Mouse (Mus musculus) adrenal gland, postnatal 10 days (tissue): ENCODE data around the gene Ppp2r2c. TPM values are rescaled to one million over a fixed set of nuclear protein-coding genes. Genes with fewer than 3 reads are reported as not detected.

Experiments
- DNase-seq: peaks from one replicate; pipeline ENCODE4 v3.0.0; 2021; ENCODE audit warnings: mixed read lengths
- total RNA-seq, 2 experiments: library from RNA; stranded (reverse); gene quantifications; 2 replicates each; pipeline ENCODE4 v1.2.3; 2021

The Ppp2r2c gene
- total RNA-seq, 2 experiments from 2014 or later = 7.0 to 10.2 TPM

GRCm38 (mm10) chr5:36869578-36870236 lies 1.4 kb downstream of the Ppp2r2c start:
- peak; percentile 36 for DNase-seq

GRCm38 (mm10) chr5:36870916-36871315 lies 2.6 kb downstream of the Ppp2r2c start:
- DNase-seq = no peak

- DNase-seq = no peak
These were observed 7.6 kb downstream of the Ppp2r2c start for GRCm38 (mm10) chr5:36875956-36876355.

- no peak for DNase-seq
These were observed 8.6 kb downstream of the Ppp2r2c start for GRCm38 (mm10) chr5:36876777-36877396.

DNA sequence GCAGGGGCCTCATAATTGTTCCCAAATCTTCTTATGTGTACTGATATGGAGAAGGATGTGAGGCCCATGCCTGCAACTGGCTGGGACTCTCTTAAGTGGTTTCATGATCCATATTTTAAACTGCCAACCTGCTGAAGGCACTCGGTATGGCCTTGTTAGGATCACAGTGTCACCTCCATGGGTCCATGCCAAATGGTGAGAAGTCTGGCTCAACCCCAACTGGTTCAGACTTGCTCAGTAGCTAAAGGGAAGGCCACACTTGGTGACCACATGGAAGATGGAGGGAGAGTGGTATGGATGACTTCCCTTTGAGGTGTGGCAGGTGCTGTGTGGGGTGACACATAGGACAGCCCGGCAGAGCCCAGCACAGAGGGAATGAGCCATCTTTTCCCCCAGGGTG lies 9.3 kb downstream of the Ppp2r2c start:
- DNase-seq = no peak

- DNase-seq = no peak
These were observed 10.5 kb downstream of the Ppp2r2c start for GRCm38 (mm10) chr5:36878801-36879200.

DNA sequence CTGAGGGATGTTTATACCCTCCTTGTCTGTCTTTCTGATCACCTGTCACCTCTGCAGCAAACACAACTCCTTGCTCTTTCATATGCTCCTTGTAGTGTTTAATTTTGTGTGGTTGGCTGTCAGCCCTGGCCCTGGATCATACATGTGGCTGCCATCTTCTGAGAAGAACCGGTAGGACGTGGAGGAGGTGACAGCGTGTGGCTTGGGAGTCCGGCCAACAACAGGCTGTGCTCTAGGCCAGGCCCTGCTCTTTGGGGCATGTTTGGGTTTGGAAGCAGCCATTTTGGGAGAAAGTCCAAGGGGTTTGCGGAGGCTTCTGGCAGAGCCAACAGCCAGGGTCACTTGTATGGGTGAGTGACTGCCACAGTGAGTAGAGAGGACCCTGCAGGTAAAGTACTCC lies 12.3 kb downstream of the Ppp2r2c start:
- DNase-seq = no peak

DNA sequence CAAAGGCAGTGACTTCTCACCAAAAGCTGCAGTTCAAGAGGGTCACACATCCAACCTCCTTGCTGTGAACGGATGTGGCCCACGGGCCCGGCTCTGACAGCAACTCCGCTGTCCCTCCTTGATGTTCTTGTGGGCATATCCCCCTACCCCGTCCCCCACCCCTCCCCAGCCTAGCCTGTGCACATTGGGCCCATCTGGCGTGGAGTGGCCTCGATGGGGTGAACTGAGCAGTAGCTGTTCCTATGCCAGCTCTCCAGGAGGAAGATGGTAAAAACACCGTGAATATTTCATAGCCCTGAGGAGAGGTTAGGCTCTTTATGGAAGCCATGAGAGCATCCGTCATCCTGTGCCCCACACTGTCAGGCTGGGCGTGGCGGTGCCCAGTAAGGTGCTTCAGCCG lies 15.2 kb downstream of the Ppp2r2c start:
- DNase-seq = no peak

DNA sequence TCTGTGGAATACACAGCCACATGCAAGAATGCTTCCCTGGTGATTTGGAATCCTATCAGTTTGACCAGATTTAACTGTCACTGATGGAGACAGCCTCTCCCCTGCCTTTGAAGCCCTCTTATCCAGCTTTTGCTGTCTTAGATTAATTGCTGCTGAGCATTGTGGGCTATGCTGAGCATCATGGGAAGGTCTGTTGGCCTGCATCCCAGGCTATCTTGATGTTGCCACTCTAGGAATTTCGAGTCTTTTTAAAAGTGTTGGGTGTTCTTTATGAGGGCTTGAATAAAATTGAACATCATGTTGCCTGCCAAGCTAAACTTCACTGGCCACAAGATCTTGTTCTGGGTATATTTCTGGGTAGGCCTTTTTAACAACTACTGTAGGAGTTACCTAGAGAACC lies 16.8 kb downstream of the Ppp2r2c start:
- DNase-seq = no peak

DNA sequence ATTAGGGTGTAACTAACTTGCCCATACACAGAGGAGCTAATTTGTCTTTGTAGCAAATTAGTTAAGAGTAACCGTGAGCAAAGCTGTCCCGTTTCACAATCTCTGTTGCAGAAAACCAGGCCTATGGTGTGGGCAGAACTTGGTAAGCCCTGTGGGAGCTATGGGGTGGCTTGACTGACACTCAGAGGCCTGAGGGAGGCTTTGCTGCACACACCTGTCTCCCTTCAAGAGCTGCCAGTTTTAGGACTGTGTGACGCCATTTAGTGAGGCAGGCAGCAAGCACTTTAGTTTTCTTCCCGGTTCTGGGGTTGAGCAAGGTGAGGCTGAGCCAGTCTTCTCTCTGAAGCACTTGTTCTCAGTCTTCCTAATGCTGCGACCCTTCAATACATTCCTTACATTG lies 17.3 kb downstream of the Ppp2r2c start:
- no peak for DNase-seq

DNA sequence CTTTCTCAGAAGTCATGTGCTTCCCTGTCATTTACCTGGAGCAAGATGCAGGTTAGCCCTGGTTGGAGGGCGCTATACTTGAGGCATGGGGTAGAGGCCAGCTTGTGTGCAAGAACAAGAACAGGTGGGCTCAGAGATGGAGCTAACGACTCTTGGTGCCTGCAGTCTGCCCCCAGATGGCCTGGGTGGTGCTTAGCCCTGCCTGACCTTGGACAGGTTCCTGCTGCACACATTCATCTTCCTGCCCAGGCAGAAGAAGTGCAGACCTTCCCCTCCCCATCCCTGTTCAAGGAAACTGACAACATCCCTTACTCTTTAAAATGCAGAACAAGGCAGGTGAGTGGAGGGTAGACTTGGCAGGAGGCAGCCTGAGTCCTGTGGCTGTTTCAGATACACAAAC lies 18.0 kb downstream of the Ppp2r2c start:
- no peak for DNase-seq

- DNase-seq = no peak
These were observed 18.6 kb downstream of the Ppp2r2c start for GRCm38 (mm10) chr5:36886852-36887283.

DNA sequence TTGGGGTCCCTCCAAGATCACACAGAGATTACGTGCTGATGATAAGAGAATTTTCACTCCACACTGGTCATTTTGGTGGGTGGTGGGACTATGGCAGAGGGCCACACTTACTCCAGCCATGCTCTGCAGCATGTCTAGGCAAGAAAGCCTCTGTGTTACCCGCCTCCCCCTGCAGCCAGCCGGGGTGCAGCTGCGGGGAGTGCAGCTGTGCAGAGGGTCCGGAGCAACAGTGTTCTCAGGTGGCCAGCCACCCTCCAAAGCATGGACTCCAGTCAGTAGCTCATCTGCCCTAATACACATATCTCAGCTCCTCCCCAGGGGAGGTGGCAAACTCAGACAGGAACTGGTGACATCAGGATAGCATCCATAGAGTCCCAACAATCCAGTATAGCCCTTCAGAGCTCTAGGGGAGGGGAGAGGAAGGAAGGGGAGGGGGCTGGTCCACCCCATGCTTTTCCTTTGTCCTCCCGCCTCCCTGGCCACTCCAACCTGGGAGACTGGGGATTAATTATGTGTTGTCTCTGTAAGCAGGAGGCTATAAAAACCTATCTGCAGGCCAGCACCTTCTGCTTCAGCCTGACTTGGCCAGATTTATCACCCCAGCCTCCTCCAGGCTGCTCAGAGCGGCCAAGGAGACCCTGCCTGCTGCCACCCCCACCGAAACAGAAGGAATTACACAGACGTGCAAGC lies 19.1 kb downstream of the Ppp2r2c start:
- DNase-seq = no peak

DNA sequence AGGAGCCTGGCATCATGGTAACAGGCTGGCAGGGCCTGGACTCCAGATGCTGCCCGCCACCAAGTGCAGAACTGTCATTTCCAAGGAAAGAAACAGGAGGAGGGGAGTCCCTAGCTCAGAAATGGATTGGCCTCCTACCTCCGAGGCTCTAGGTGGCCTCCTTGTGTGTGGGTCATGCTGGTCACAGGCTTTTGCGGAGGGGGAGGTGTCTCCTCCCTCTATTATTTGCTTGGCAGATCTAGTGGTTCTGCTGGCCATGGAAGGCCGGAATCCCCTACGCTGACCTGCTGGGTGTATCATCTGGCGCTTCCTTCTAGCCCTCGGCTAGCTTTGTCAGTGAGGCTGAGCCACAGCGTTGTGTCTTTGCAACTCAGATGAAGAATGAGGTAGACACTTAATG lies 20.2 kb downstream of the Ppp2r2c start:
- no peak for DNase-seq

DNA sequence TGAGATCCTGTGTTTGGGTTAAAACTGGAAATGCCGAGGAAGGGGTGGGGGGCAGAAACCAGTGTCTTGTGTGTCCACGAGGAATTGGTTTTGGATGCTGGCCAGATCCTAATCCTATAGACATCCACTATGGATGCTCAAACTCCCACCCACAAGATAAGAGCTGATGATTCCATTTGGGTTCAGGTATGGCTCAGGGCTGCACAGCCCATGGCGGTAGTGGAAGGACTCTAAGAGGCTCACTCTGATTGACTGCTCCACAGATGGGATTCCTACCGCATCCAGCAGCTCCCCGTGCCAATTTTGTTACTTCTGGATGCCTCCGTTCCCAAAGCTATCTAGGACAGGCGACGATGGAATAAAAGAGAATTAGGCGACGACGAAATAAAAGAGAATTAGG lies 20.6 kb downstream of the Ppp2r2c start:
- no peak for DNase-seq

DNA sequence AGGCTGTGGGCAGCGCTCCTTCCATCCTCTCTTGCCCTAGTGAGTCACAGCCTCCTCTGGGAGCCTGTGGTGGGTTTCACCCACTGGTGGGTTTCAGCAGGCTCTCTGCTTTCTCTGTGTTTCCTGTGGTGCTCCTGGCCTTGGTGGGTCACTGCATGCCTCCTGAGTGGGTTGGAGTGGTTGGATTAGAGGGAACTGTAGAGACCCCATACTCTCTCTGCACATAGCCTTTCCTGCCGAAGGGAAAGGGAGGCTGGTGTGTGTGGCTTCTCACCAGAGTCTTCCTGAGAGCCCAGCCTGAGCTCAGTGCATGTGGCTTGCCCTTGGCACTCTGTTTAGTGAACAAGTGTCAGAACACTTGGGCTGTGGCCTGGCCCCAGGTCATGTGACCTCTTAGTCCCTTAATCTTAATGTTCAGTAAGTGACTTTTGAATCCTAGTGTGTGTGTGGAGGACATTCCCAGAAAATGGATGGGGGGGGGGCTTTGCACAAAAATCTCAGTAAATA lies 21.1 kb downstream of the Ppp2r2c start:
- DNase-seq = no peak

GRCm38 (mm10) chr5:36890794-36891193 lies 22.5 kb downstream of the Ppp2r2c start:
- no peak for DNase-seq

GRCm38 (mm10) chr5:36891793-36892470 lies 23.6 kb downstream of the Ppp2r2c start:
- no peak for DNase-seq

DNA sequence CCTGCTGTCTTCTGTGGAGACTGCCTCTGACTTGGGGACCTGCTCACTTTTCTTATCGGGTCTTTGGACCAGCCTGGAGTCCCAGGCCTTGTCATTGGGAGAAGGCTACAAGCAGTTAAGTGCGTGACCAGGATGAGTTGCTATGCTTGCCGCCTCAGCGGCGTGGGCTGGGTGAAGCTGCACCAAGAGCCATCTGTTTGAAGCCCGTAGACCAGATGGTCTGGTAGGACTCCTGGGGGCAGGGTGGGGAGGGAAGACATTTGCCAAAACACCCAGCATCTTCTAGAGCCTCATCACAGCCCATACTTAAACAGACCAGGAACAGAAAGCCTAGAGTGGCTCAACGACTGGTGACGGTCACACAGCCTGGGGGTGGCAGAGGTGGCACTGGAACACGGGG lies 24.9 kb downstream of the Ppp2r2c start:
- no peak for DNase-seq

- no peak for DNase-seq
These were observed 25.8 kb downstream of the Ppp2r2c start for GRCm38 (mm10) chr5:36894070-36894469.

GRCm38 (mm10) chr5:36894604-36895368 lies 26.5 kb downstream of the Ppp2r2c start:
- DNase-seq = no peak
